Mouse (Mus musculus): ENCODE measurements at regions not wholly inside any gene's neighbourhood (a gene's known extent, or its start where the extent isn't known, plus 50 kb on each side); places are given as distances from the start of the nearest gene placed in this dataset.

GRCm38 (mm10) chr8:127885211-127885610, 473.2 kb upstream of the Nrp1 start:
- no peak for DNase-seq (ENCODE audit: inconsistent age in 2 of 2, low spot score in 1 of 2)

- peak; percentile 5 to 19 for DNase-seq (ENCODE audit: inconsistent age in 2 of 2, low spot score in 1 of 2)
Measured at GRCm38 (mm10) chr8:127885831-127886230, 472.6 kb upstream of the Nrp1 start.

- DNase-seq (ENCODE audit: inconsistent age in 2 of 2, low spot score in 1 of 2): peak in 1 of 2 experiments; percentile 17
Measured at GRCm38 (mm10) chr8:127890729-127891128, 467.7 kb upstream of the Nrp1 start.

- no peak for DNase-seq (ENCODE audit: inconsistent age in 2 of 2, low spot score in 1 of 2)
Measured at GRCm38 (mm10) chr8:127894284-127894683, 464.1 kb upstream of the Nrp1 start.

- DNase-seq (ENCODE audit: inconsistent age in 2 of 2, low spot score in 1 of 2): no peak
Measured at GRCm38 (mm10) chr8:127908436-127908835, 450.0 kb upstream of the Nrp1 start.

- DNase-seq (ENCODE audit: inconsistent age in 2 of 2, low spot score in 1 of 2): no peak
Measured at GRCm38 (mm10) chr8:127909580-127909979, 448.8 kb upstream of the Nrp1 start.

GRCm38 (mm10) chr8:127914086-127914485, 444.3 kb upstream of the Nrp1 start:
- no peak for DNase-seq (ENCODE audit: inconsistent age in 2 of 2, low spot score in 1 of 2)

- no peak for DNase-seq (ENCODE audit: inconsistent age in 2 of 2, low spot score in 1 of 2)
Measured at GRCm38 (mm10) chr8:127914914-127915313, 443.5 kb upstream of the Nrp1 start.

- no peak for DNase-seq (ENCODE audit: inconsistent age in 2 of 2, low spot score in 1 of 2)
Measured at GRCm38 (mm10) chr8:127915591-127916028, 442.8 kb upstream of the Nrp1 start.

GRCm38 (mm10) chr8:127921925-127922324, 436.5 kb upstream of the Nrp1 start:
- DNase-seq (ENCODE audit: inconsistent age in 2 of 2, low spot score in 1 of 2): no peak

GRCm38 (mm10) chr8:127923321-127923720, 435.1 kb upstream of the Nrp1 start:
- no peak for DNase-seq (ENCODE audit: inconsistent age in 2 of 2, low spot score in 1 of 2)

- no peak for DNase-seq (ENCODE audit: inconsistent age in 2 of 2, low spot score in 1 of 2)
Measured at GRCm38 (mm10) chr8:127932276-127932675, 426.1 kb upstream of the Nrp1 start.

- DNase-seq (ENCODE audit: inconsistent age in 2 of 2, low spot score in 1 of 2): no peak
Measured at GRCm38 (mm10) chr8:127936792-127937435, 421.5 kb upstream of the Nrp1 start.

- DNase-seq (ENCODE audit: inconsistent age in 2 of 2, low spot score in 1 of 2): no peak
Measured at GRCm38 (mm10) chr8:127939284-127939985, 419.0 kb upstream of the Nrp1 start.

GRCm38 (mm10) chr8:127939986-127940359, 418.4 kb upstream of the Nrp1 start:
- no peak for DNase-seq (ENCODE audit: inconsistent age in 2 of 2, low spot score in 1 of 2)

GRCm38 (mm10) chr8:127942319-127942718, 416.1 kb upstream of the Nrp1 start:
- DNase-seq (ENCODE audit: inconsistent age in 2 of 2, low spot score in 1 of 2): no peak

- no peak for DNase-seq (ENCODE audit: inconsistent age in 2 of 2, low spot score in 1 of 2)
Measured at GRCm38 (mm10) chr8:127944955-127945498, 413.4 kb upstream of the Nrp1 start.

GRCm38 (mm10) chr8:127957571-127957970, 400.8 kb upstream of the Nrp1 start:
- DNase-seq (ENCODE audit: inconsistent age in 2 of 2, low spot score in 1 of 2): no peak

GRCm38 (mm10) chr8:127958351-127959044, 399.9 kb upstream of the Nrp1 start:
- DNase-seq (ENCODE audit: inconsistent age in 2 of 2, low spot score in 1 of 2): no peak

GRCm38 (mm10) chr8:127962862-127963261, 395.5 kb upstream of the Nrp1 start:
- DNase-seq (ENCODE audit: inconsistent age in 2 of 2, low spot score in 1 of 2): no peak

GRCm38 (mm10) chr8:127963625-127964024, 394.8 kb upstream of the Nrp1 start:
- DNase-seq (ENCODE audit: inconsistent age in 2 of 2, low spot score in 1 of 2): no peak

- peak; percentile 13 to 55 for DNase-seq (ENCODE audit: inconsistent age in 2 of 2, low spot score in 1 of 2)
Measured at GRCm38 (mm10) chr8:127964801-127965200, 393.6 kb upstream of the Nrp1 start.

All from adrenal gland, adult (tissue).